Mouse (Mus musculus) hindbrain, embryonic 16.5 days (tissue): Measurements from ENCODE around the gene Mrpl33. TPM values are rescaled to one million over a fixed set of nuclear protein-coding genes. Genes with fewer than 3 reads are reported as not detected.

ENCODE experiments used
- ATAC-seq: fragments of 200-750 bp; cut with Nextera tagmentation; 2 replicates; pipeline ENCODE4 v1.8.0; 2017; ENCODE audit warnings: moderate TSS enrichment, moderate library complexity
- H3K27ac ChIP-seq: fragments of 300-500 bp; sonication (generic); 2 replicates; pipeline ENCODE4 v1.5.1; 2014; ENCODE audit warnings: low read depth, mild to moderate bottlenecking, control low read depth, low read length, moderate library complexity
- H3K27me3 ChIP-seq: fragments of 300-500 bp; sonication (generic); replicated peaks from 2 replicates; pipeline ENCODE4 v1.6.1; 2014; ENCODE audit warnings: low read length; ENCODE audit not compliant: control insufficient read depth, insufficient read depth
- H3K36me3 ChIP-seq: fragments of 300-500 bp; sonication (generic); 2 replicates; pipeline ENCODE4 v1.6.1; 2014; ENCODE audit warnings: mild to moderate bottlenecking, low read length, moderate library complexity, mixed read lengths; ENCODE audit not compliant: control insufficient read depth, insufficient read depth
- H3K4me1 ChIP-seq: fragments of 300-500 bp; sonication (generic); 2 replicates; pipeline ENCODE4 v1.6.1; 2014; ENCODE audit warnings: low read depth, low read length; ENCODE audit not compliant: control insufficient read depth, insufficient read depth
- H3K4me2 ChIP-seq: fragments of 300-500 bp; sonication (generic); 2 replicates; pipeline ENCODE4 v1.6.1; 2014; ENCODE audit warnings: mild to moderate bottlenecking, low read length, control low read depth, moderate library complexity
- H3K4me3 ChIP-seq: fragments of 300-500 bp; sonication (generic); 2 replicates; pipeline ENCODE4 v1.5.1; 2014; ENCODE audit warnings: mild to moderate bottlenecking, low read length, control low read depth, moderate library complexity
- H3K9ac ChIP-seq: fragments of 300-500 bp; sonication (generic); 2 replicates; pipeline ENCODE4 v1.6.1; 2014; ENCODE audit warnings: low read depth, mild to moderate bottlenecking, control low read depth, low read length, moderate library complexity
- H3K9me3 ChIP-seq: fragments of 300-500 bp; sonication (generic); 2 replicates; pipeline ENCODE4 v1.6.1; 2014; ENCODE audit warnings: mild to moderate bottlenecking, low read length, moderate library complexity; ENCODE audit not compliant: control insufficient read depth
- WGBS: fragments of 180-500 bp; shearing (Covaris S2); extraction: QIAGEN DNeasy Blood & Tissue Kit; methylation state at CpG from one replicate; pipeline ENCODE4 v1.1.7; 2014; 5-methylcytosine and 5-hydroxymethylcytosine counted together
- microRNA-seq: library from miRNA; unstranded; fragments of <30 nt; microRNA quantifications from one replicate; pipeline ENCODE4, GENCODE M21; 2017
- polyA plus RNA-seq: library from polyadenylated mRNA; unstranded; fragments of >200 nt; fragmentation: Nextera tagmentation; extraction: Ambion mirVana; gene quantifications from 2 replicates; pipeline ENCODE4 v1.2.1, GENCODE M21; 2015

The Mrpl33 gene
- polyA plus RNA-seq, 1 experiment from 2014 or later: 215 TPM

DNA sequence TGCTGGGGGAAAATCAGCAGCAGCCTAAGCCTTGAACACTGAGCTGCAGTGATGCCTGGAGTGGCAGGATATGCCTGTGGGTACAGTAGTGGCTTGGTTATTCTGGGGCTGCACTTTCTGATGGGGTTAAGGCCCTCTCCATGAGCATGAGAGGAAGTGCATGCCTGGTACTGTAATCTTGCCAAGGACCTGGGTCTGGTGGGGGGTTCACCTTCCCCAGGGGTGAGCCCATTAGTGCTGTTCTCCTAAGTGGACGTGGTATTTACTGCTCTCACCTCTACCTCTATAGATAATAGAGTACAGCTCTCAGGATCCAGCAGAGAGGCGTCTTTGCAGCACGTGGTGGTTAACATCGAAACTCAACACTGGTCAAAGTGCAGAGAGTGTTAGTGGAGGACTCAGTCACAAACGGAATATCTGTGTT lies 117.1 kb downstream of the Mrpl33 start:
- no peak overlapping the region for H3K4me2 ChIP-seq
- H3K9me3 ChIP-seq: no peaks in the 10 kb centered on the region
- H3K27me3 ChIP-seq: no peaks in the 10 kb centered on the region
- no peak for ATAC-seq
- H3K36me3 ChIP-seq: no peaks in the 10 kb centered on the region
- no peaks in the 10 kb centered on the region for H3K4me1 ChIP-seq
- 81% methylated on average over 5 of the region's 5 CpGs for WGBS
- H3K9ac ChIP-seq: no peak overlapping the region
- H3K27ac ChIP-seq: no peak overlapping the region
- no peak overlapping the region for H3K4me3 ChIP-seq

Small RNA genes within 50 kb of the gene (microRNA-seq; reads per million reads assigned to microRNA genes)
- gene Mir3473e: not detected

Other genes with a start within 250 kb of the Mrpl33 start
- 112 and 122 TPM in 2 replicates for gene Zfp512, start 144.5 kb upstream of the Mrpl33 start, polyA plus RNA-seq
- gene 4930548H24Rik, start 111.2 kb upstream of the Mrpl33 start, polyA plus RNA-seq: 0.09 TPM in 1 of 2 replicates, not detected in the other
- 85.4 and 92.1 TPM in 2 replicates for gene Gpn1, start 102.2 kb upstream of the Mrpl33 start, polyA plus RNA-seq
- gene Slc4a1ap, start 69.9 kb upstream of the Mrpl33 start, polyA plus RNA-seq: 30.3 and 34.4 TPM in 2 replicates
- gene Supt7l, start 69.1 kb upstream of the Mrpl33 start, polyA plus RNA-seq: 22.0 and 23.2 TPM in 2 replicates
- 2.0 and 2.8 TPM in 2 replicates for gene Rbks, start 100.7 kb downstream of the Mrpl33 start, polyA plus RNA-seq
- gene Babam2, start 100.7 kb downstream of the Mrpl33 start, polyA plus RNA-seq: 49.0 and 53.3 TPM in 2 replicates